Mouse (Mus musculus) embryo, embryonic 10.5 days (tissue): ENCODE results near the gene Cib2.
A peak's percentile ranks its signal among the peaks of the same experiment; 100 is the strongest.
"Not testable (repeated sequence)": the region's sequence is repeated elsewhere in the genome, so short reads cannot be mapped to it uniquely, and the experiment has no call there.

Experiments
- DNase-seq: peaks from one replicate; pipeline ENCODE4 v3.0.0-alpha.2; 2015; ENCODE audit warnings: low spot score

The Cib2 gene

DNA sequence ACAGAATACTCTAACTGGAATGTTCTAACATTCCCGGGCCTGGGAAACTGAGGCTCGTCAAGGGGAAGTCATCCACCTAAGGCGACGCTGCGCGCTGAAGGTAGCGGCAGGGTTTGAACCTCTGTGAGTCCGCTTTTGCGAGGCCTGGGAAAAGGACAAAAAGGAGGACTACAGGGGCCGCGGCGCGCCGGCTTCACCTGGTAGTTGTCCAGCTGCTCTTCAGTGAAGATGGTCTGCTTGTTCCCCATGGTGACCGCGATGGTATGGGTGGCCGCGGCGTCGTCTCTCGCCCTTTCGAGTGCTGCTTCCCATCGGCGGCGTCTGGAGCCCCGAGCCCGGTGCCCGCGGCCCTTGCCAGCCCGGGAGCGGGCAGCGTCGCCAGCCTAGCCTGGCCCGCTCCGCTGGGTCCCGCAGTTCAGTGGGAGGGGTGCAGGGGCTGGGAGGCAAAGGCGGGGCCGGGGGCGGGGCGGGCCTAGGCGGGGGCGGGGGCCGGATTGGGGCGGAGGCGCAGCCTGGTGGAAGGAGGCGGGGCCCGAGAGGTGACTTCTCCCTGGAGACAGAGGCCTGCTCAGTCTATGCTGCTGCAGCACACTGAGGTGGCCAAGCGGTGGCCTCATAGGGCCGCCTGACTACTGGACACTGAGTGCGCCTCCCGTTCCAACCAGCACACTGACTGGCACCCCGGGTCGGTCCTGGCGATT, at the start of gene Cib2:
TSS of gene Cib2 (minus strand) at position 448 of the 701 bp plus-strand sequence.
- DNase-seq = peak; percentile 87

- DNase-seq = peak; percentile 67
Observed at GRCm38 (mm10) chr9:54604886-54605285, 44.9 kb upstream of the Cib2 start.

DNA sequence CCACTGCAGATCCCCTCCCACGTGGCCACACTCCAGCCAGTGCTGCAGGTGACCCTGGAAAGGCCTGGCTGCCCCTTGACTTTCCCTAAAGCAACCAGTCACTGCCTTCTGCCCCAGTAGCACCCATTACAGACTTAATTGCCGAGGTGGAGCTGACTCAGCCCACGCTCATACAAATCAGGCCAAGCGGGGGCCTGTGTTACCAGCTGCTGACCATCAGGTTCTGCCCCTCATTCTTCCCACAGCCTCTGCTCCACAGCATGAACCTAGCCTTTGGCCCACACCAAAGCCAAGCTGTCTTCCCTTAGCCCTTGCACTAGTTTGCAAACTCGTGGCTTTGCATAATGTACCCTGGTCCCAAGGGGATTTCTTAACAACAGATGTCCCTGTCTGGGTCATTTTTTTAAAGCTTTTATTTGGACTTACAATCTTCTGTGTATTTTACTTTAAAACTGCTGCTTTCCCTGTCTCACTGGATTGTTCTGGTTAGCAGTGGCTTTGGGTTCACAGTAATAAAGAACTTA, 44.2 kb upstream of the Cib2 start:
- no peak for DNase-seq

GRCm38 (mm10) chr9:54602916-54603315, 42.9 kb upstream of the Cib2 start:
- DNase-seq = no peak

DNA sequence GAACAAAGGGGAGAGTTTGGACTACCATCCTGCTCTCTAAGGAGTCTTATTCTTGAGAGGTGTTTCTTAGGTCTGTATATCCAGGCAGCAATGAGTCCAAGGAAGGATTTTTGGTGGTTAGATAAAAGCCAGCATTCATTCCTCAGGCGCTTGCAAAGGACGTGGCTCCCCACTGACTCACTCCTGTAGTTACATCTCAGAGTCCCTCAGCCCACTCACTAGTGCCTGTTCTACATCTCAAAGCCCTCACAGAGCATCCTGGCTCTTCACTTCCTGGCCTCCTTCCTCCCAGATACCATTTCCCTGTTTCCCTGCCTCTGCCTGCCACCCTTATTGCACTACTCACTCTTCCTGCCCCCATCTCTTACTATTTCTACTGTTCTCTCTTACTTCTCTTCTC, 42.4 kb upstream of the Cib2 start:
- no peak for DNase-seq

DNA sequence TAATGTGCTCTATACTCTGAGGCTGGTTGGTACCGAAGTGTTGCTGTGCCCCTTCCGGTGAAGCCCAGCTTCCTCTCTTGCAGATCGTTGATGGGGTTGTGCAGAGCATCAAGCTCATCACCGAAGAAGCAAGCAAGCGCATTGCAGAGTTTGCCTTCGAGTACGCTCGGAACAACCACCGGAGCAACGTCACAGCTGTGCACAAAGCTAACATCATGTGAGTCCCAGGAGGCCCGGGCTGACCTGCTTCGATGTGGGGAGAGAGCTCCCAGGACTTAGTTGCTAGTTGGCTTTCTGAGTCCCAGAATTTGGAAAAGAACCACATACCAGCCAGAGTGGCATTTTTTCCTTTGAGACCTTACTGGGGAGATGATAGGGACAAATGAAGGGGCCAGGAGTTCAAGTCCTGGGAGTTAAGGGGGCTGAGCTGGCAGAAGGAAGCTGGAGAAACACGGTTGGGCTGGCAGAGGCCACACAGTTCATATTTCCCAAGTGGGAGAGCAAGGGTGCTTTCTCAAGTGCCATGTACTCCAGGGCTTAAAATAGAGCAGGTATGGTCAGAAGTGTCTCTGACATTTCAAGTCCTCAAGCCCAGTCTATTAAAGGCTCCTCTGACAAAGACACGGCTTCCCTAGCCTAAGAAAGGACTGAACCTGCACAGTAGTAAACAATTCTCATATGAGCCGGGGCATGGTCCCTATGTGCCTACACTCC, 36.9 kb upstream of the Cib2 start:
- DNase-seq = no peak

DNA sequence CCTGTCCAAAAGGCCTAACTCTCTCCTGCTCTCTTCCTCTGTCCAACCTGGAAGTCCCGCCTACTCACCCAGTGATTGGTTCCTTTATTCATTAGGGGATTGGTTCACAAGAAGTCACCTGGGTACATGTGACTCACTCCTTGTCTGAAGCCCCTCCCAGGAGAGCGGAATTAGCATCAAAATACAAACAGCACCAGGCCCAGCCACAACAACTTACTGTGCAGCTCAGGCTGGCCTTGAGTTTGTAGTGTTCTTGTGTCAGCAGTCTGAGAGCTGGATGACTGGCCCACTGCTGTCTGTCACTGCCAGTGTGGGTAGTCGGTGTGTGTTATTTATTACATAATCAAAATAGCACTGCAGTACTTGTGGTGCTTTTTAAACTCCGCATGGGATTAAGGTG, 33.6 kb upstream of the Cib2 start:
- DNase-seq = not testable (repeated sequence)

- DNase-seq = no peak
Observed at GRCm38 (mm10) chr9:54587863-54588262, 27.8 kb upstream of the Cib2 start.

DNA sequence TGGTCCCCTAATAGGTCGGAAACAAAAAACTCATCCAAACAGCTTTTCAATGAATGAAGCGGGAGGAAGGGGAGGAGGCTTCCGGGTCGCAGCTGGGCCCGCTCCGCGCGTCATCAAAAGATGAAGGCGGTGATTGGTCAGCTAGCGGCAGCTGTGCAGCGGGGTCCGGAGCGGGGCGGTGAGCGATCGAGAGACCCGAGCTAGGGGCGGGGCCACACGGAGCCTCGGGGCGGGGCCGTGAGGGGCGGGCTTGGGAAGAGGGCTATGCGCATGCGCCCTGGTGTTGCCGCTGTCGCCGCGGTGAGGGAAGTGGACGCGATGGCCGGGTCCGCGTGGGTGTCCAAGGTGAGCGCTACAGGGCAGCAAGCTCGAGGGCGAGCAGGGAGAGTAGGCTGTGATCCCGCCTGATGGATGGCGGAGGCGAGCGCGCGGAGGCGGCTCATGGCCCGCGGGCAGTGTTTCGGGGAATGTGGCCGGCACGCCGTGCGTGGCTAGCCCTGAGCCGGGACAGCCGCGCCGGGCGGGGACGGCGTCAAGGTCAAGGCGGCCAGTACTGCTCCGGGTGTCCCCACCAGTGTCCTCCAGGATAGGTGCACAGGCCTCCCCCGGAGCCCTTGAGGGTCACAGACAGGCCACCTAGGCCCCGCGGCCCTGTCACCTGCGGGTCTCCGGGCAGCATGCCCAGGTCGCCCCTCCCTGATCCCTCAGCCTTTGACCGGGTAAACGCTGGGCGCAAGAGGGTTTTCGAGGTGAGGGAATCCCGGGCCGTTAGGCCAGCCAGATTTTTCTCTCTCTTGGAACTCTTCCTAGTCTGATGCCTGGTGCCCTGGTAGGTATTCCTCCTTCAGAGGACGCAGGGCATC, 26.4 kb upstream of the Cib2 start, which contains the start of gene Idh3a:
TSS of gene Idh3a (plus strand) at position 136 of the 863 bp plus-strand sequence.
- DNase-seq = peak; percentile 99

DNA sequence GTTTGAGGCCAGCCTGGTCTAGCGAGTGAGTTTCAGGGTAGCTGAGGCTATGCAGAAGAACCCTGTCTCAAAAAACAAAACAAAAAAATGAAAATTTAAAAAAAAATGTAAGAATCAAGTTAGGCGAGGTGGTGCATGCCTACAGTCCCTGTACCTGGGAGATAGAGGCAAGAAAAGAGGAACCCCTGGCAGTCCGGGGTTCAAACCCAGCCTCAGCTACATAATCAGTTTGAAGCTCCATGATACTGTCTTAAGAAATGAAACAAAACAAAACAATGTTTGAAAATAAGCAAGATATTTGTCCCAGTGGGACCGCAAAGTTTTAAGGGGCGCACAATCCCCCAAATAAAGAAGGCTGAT, 25.8 kb upstream of the Cib2 start:
- DNase-seq = no peak

- not testable (repeated sequence) for DNase-seq
Observed at GRCm38 (mm10) chr9:54584127-54584526, 24.1 kb upstream of the Cib2 start.

DNA sequence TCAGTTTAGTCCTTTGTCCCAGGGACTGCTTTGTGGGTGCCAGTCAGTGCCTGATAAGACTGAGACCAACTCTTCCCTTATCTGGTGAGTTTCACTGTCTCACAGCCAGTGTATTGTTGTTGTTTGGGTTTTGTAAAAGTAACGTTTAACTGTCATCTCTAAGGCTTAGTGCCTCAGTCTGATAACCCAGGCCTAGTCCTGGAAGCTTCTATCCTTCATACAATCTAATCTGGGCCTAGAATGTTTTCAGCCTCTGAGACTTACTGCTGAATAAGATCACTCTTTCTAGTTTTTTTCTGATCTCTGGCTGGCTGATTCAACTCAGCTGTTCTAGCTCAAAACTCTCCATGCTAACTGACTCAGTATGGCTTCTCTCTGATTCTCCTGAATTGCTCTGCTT, 23.7 kb upstream of the Cib2 start:
- DNase-seq = no peak

- DNase-seq = no peak
Observed at GRCm38 (mm10) chr9:54571130-54571839, 11.3 kb upstream of the Cib2 start.

DNA sequence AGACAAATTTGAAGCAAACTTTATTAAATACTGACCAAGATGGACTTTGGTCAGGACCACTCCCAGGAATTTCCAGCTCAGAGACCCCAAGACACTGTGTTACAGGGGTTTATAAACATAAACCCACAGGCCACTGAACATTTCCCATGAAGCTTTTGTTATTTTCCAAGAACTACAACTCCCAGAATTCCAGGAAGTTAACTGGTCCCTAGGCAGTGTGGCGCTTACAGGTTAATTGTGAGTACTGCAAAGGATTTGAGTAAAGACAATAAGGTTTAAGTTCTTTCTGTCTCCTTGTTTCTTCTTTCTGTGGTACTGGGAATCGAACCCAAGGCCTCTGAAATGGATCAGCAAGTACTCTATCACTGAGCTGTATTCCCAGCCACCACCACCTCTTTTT, 8.7 kb upstream of the Cib2 start:
- DNase-seq = peak; percentile 67

DNA sequence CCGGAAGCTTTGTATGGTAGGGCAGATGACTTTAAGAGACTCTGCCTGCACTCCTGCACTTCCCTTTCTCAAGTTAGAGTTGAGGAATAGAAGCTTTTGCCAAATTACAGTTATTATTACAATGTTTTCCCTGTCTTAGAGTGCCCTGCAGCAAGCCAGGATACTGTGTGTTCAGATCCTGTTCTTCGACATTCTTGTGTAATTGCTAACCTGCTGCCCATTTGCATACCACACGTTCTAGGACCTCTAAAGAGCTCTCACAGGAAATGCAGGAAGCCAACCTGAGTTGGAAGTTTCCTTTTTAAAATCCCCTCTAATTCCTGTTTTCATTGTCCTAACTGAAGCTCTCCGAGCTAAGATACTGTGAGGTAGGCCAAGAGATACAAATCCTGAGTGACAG, 6.9 kb upstream of the Cib2 start:
- DNase-seq = no peak

GRCm38 (mm10) chr9:54560831-54561601, 998 bp upstream of the Cib2 start:
- DNase-seq = no peak

- no peak for DNase-seq
Observed at GRCm38 (mm10) chr9:54558731-54559130, 1.3 kb downstream of the Cib2 start.

- no peak for DNase-seq
Observed at GRCm38 (mm10) chr9:54555044-54555443, 5.0 kb downstream of the Cib2 start.

GRCm38 (mm10) chr9:54552409-54552808, 7.6 kb downstream of the Cib2 start:
- peak; percentile 42 for DNase-seq

DNA sequence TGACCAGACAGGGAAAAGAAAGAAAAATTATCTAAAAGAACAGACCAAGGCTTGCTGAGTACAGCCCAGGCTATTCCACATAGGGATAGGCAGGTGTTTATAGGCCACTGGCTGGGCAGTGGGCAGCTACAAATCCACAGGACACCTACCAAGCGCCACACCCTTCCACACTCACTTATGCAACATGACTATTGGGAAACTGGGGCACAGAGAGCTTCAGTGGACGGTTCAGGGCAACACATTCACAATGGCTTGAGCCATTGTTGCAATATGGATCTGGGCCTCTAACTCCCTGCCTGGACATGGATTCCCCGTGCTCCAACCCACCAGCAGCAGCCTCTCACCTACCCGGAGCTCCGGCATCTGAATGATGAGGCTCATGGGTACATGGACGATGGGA, 10.6 kb downstream of the Cib2 start:
- DNase-seq = no peak

DNA sequence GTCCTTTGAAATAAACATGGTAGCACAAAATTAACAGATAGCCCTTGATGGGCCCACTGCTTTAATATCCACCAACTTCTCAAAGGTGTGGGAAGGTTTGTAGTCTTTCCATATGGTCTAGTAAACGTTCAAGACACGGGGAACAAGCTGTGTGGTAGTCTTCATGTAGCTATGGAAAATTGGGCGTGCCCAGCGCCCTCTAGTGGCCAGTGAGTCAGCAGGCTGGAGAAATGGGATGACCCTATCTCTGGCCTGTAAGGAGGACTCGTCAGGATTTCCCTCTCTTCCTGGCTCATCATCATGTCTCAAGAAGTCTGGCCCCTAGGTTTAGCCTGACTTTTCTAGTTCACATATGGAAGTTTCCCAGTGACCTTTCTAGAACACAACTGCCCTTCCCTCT, 12.5 kb downstream of the Cib2 start:
- peak; percentile 76 for DNase-seq
